Mouse (Mus musculus) liver, embryonic 14.5 days (tissue): ENCODE measurements at regions not wholly inside any gene's neighbourhood (a gene's known extent, or its start where the extent isn't known, plus 50 kb on each side); places are given as distances from the start of the nearest gene placed in this dataset.

Experiments
- CTCF ChIP-seq: IDR thresholded peaks from 2 replicates; pipeline ENCODE4 v1.5.1; 2016; ENCODE audit warnings: antibody characterized with exemption, low read depth, control low read depth
- EP300 ChIP-seq: IDR thresholded peaks from 2 replicates; pipeline ENCODE4 v1.6.1; 2016; ENCODE audit warnings: antibody characterized with exemption, low read depth

DNA sequence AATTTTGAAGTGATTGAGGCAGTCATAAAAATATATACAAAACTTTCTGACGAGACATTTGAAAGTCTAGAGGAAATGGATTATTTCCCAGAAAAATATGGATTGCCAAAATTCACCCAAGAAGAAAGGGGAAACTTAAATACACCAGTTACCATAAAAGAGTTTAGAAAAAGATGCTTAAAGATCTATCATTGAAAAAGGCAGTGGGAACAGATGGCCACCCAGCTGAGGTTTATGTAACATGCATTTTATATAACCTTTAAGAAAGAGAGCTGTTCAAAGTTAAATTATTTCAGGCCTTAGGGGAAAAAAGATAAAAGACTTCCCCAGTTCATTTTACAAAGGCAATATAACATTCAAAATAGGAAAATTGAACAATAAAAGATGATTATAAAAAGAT is 369.0 kb upstream of the Klf6 start:
- TF ChIP-seq CTCF (no peak), EP300 (no peak)
